Mouse (Mus musculus) olfactory bulb, adult 2 months (tissue): ENCODE data around the gene Fgf8. TPM values are rescaled to one million over a fixed set of nuclear protein-coding genes. Genes with fewer than 3 reads are reported as not detected.

Experiments
- H3K27ac ChIP-seq: fragments of 200-500 bp; 2 replicates; pipeline ENCODE4 v1.5.1; 2012; ENCODE audit warnings: low read depth, low read length; ENCODE audit not compliant: insufficient read depth
- H3K4me1 ChIP-seq: fragments of 200-500 bp; 2 replicates; pipeline ENCODE4 v1.6.1; 2012; ENCODE audit warnings: low read length; ENCODE audit not compliant: control insufficient read depth, insufficient read depth
- H3K4me3 ChIP-seq: fragments of 200-500 bp; 2 replicates; pipeline ENCODE4 v1.5.1; 2012; ENCODE audit warnings: mild to moderate bottlenecking, low read depth, low read length, moderate library complexity; ENCODE audit not compliant: insufficient read depth
- CTCF ChIP-seq: fragments of 200-500 bp; IDR thresholded peaks from 2 replicates; pipeline ENCODE4 v1.5.1; 2012; ENCODE audit warnings: low read depth, mild to moderate bottlenecking, low read length, moderate library complexity; ENCODE audit not compliant: insufficient read depth
- POLR2A ChIP-seq: fragments of 200-500 bp; IDR thresholded peaks from 2 replicates; pipeline ENCODE4 v1.6.1; 2012; ENCODE audit warnings: mild to moderate bottlenecking, low read depth, low read length, moderate library complexity; ENCODE audit not compliant: insufficient read depth
- WGBS: fragments of 180-500 bp; shearing (Covaris S2); methylation state at CpG from one replicate; pipeline ENCODE4 v1.1.7; 2018; 5-methylcytosine and 5-hydroxymethylcytosine counted together
- polyA plus RNA-seq: library from polyadenylated mRNA; stranded (reverse); fragments of >200 nt; gene quantifications from 2 replicates; pipeline ENCODE4 v1.2.4, GENCODE M21; 2012; ENCODE audit warnings: low replicate concordance; ENCODE audit not compliant: missing spikeins, insufficient read depth, insufficient read length

The Fgf8 gene
- polyA plus RNA-seq, 1 experiment: not detected

DNA sequence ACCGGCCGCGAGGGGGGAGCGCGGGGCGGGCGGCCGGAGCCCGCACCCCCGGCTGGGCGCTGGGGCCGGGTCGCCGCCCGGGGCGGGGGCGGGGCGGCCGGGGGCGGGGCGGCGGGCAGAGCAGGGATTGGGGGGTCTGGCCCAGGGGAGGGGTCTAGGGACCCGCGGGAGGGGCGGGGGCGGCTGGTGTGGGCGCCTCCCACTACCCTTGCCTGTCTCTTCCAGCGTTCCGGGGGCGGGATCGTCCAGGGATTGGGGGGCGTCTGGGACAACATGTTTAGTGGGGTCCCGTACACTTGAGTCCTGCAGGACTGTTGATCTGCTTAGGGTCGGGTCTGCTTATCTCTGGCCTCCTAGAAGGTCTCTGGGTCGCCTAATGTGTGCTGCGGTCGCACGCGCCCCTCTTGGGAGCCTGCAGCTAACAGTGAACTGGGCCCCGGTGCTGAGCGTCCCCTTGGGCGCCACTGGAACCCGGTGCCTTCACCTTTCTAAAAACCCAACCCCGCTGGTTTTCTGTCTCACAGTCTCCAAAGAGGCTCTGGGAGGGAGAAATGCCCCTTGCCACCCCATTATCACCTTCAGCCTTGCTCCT lies 365 bp upstream of the Fgf8 start:
- Histone ChIP-seq H3K4me3 (no peak overlapping the region), H3K27ac (no peak overlapping the region), H3K4me1 (peaks cover 9% of the 10 kb centered on the region; the same call in 1 of the 2 replicates)
- WGBS: 9% methylated on average over 29 of the region's 44 CpGs
- TF ChIP-seq POLR2A (no peak), CTCF (no peak)

- TF ChIP-seq POLR2A (no peak), CTCF (no peak)
- WGBS: 7% methylated on average over 45 of the region's 45 CpGs
- H3K4me3 ChIP-seq: no peak overlapping the region
- no peak overlapping the region for H3K27ac ChIP-seq
- H3K4me1 ChIP-seq: peaks cover 16% of the 10 kb centered on the region
Measured at GRCm38 (mm10) chr19:45741431-45742217, 1.1 kb downstream of the Fgf8 start.

DNA sequence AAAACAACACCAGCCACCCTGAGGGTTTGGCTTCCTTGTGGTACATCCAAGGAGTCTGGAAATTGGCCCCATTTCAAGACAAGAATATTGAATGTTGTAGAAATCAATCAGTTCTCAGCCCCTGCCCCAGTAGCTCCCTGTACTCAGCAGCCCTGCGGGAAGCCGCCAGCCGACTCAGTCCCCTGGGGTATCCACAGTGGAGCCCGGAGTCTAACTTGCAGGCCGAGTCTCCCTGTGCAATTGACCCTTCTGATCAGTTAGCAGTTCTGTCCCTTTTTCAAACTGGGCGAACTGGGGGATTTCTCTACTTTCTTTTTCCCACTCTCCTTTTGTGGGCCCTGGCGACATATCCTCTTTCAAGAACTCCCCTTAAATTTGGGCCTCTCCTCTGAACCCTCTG lies 1.9 kb downstream of the Fgf8 start:
- Histone ChIP-seq H3K27ac (no peak overlapping the region), H3K4me1 (peaks cover 16% of the 10 kb centered on the region), H3K4me3 (no peak overlapping the region)
- WGBS: 14% methylated on average over 7 of the region's 7 CpGs
- TF ChIP-seq CTCF (no peak), POLR2A (no peak)

- WGBS: 9% methylated on average over 13 of the region's 13 CpGs
- TF ChIP-seq CTCF: no peak
- TF ChIP-seq POLR2A: no peak
- Histone ChIP-seq H3K27ac (no peak overlapping the region), H3K4me3 (no peak overlapping the region), H3K4me1 (peaks cover 16% of the 10 kb centered on the region)
Measured at GRCm38 (mm10) chr19:45740233-45740632, 2.5 kb downstream of the Fgf8 start.

- WGBS: 67% methylated on average over 5 of the region's 5 CpGs
- TF ChIP-seq POLR2A: no peak
- TF ChIP-seq CTCF: no peak
- H3K4me3 ChIP-seq: no peak overlapping the region
- peaks cover 16% of the 10 kb centered on the region for H3K4me1 ChIP-seq
- H3K27ac ChIP-seq: no peak overlapping the region
Measured at GRCm38 (mm10) chr19:45738521-45738920, 4.2 kb downstream of the Fgf8 start.

DNA sequence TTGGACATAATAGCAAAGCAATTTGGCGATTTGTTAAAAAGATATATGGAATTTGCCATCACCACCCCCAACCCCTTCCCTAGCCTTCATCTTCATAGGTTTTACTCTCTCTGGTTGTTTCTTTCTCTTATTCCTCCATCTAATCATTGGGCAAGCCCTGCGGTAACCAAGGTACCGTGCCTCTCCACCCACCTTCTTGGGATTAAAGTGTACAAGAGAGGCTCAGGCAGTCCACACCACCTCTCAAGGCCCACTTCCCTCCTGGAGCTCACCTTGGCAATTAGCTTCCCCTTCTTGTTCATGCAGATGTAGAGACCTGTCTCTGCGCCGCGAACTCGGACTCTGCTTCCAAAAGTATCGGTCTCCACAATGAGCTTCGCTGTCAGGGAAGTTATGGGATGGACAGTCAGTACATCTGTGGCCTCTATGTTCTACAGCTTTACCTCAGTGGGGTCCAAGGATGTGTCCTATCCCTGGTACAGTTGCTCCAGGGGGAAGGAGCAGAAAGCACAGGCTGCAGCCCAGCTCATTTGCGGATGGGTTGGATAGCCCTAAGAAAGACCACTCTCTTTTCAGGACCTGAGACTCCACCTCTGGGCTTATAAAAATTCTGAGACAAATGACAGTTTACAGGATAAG lies 4.8 kb downstream of the Fgf8 start:
- WGBS: 76% methylated on average over 10 of the region's 10 CpGs
- TF ChIP-seq POLR2A (no peak), CTCF (no peak)
- no peak overlapping the region for H3K27ac ChIP-seq
- H3K4me3 ChIP-seq: no peak overlapping the region
- H3K4me1 ChIP-seq: peaks cover 16% of the 10 kb centered on the region

GRCm38 (mm10) chr19:45737208-45737845 lies 5.4 kb downstream of the Fgf8 start:
- 27% methylated on average over 23 of the region's 23 CpGs for WGBS
- H3K4me1 ChIP-seq: peaks cover 13% of the 10 kb centered on the region
- no peak overlapping the region for H3K27ac ChIP-seq
- no peak for TF ChIP-seq POLR2A
- TF ChIP-seq CTCF: no peak
- peak overlapping the region; percentile 23 for H3K4me3 ChIP-seq

DNA sequence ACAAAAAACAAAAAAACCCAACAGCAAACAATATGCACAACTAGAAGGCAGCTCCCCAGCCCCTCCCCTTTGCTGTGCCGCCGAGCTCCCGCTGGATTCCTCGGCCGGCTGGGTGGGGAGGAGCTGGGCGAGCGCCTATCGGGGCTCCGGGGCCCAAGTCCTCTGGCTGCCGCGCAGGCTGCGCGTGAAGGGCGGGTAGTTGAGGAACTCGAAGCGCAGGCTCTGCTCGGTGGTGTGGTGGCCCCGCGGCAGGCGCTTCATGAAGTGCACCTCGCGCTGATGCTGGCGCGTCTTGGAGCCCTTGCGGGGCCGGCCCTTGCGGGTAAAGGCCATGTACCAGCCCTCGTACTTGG lies 5.9 kb downstream of the Fgf8 start:
- Histone ChIP-seq H3K4me3 (peak overlapping the region; percentile 23), H3K4me1 (peaks cover 9% of the 10 kb centered on the region), H3K27ac (no peak overlapping the region)
- TF ChIP-seq CTCF (no peak), POLR2A (no peak)
- 4% methylated on average over 28 of the region's 28 CpGs for WGBS

- TF ChIP-seq POLR2A (no peak), CTCF (no peak)
- Histone ChIP-seq H3K4me3 (no peak overlapping the region), H3K27ac (no peak overlapping the region), H3K4me1 (peaks cover 9% of the 10 kb centered on the region)
- 75% methylated on average over 1 of the region's 1 CpGs for WGBS
Measured at GRCm38 (mm10) chr19:45736241-45736640, 6.5 kb downstream of the Fgf8 start.
